Mouse (Mus musculus) cerebellum, postnatal 14 days (tissue): ENCODE data around the gene Nyap1.

Experiments
- DNase-seq, 2 experiments: peaks; one replicate each; pipeline ENCODE4 v3.0.0; 2021; ENCODE audit warnings: mixed read lengths in 2 of 2

The Nyap1 gene

DNA sequence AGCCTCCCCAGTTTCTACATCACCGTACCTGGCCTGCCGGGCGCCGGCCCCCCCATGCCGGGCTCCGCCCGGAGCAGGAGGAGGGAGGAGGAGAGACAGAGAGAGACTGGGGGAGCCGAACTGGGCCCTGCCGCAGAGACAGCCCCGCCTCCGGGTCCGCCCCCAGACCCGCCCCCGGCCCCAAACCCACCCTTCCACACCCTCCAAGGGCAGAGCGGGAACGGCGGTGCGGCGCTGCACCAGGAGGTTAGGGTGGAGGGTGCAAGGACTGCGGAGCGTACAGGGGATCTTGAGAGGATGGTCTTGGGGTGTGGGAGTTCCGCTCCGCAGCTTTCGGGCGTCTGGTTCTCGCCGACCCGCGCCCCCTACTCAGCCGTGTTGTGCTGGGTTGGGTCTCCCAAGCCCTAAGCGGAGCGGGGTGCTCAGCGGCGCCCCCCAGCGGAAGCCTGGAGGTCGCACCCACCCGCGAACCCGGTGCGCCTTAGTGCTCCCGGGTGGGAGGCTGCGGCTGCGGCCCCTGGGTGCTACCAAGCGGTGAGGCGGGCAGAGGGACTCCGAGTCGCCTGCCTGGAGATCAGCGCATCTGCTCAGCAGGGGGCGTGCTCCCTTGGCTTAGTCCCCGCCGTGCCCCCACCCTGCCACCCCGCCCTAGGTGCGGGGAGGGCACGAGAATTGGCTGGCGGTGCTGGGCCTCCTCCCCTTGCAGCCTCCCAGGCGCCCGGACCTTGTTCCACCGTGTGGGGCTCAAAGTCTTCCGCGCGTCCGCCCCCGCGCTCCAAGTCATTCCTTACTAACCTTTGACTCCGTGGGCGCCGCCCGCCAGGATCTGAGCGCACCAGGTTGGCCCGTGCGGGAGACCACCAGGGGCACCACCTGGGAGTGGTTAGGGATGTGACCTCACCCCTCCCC is at the start of gene Nyap1:
TSS of gene Nyap1 (minus strand) at position 585 of the 909 bp plus-strand sequence.
- peak; percentile 89 to 92 for DNase-seq

DNA sequence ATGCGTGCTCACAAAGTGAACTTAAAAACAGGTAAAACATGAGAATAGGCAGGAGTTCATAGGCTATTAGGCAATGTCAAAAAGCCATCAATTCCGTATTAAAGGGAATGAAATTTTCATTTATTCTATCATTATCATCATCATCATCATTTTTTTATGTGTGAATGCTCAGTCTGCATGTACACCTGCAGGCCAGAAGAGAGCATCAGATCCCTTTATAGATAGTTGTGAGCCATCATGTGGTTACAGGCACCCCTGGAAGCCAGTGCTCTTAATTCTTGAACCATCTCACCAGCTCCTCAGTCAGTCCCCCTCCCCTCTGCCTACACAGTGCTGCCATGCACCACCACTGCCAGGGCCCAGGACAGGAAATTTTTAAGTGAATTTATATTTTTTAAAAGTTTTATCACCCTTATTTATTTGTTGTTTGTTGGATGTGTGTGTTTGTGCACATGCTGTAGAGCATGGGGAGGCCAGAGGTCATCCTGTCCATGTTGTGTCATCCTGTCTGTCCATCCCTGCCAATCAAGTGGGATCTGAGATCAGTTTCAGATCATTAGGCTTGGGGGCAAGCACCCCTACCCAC is 47.6 kb upstream of the Nyap1 start:
- no peak for DNase-seq

DNA sequence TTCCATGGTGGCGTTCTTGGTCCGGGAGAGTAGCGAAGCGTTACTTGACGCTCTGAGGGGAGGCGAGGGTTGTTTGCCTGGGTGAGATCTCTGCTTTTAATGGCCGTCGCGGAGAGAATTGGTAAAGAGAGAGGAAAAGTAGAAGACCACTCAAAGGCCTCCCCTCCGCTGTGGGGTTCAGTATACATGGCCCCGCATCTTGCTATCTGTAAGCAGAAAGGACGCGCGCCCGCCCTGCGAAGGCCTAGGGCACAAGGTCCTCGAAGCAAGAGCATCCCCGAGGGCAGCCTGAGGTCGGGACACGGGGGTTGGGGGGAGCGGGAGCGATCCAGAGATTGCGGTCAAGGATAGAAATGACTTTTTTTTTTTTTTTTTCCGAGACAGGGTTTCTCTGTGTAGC is 46.8 kb upstream of the Nyap1 start:
- peak; percentile 37 to 53 for DNase-seq

DNA sequence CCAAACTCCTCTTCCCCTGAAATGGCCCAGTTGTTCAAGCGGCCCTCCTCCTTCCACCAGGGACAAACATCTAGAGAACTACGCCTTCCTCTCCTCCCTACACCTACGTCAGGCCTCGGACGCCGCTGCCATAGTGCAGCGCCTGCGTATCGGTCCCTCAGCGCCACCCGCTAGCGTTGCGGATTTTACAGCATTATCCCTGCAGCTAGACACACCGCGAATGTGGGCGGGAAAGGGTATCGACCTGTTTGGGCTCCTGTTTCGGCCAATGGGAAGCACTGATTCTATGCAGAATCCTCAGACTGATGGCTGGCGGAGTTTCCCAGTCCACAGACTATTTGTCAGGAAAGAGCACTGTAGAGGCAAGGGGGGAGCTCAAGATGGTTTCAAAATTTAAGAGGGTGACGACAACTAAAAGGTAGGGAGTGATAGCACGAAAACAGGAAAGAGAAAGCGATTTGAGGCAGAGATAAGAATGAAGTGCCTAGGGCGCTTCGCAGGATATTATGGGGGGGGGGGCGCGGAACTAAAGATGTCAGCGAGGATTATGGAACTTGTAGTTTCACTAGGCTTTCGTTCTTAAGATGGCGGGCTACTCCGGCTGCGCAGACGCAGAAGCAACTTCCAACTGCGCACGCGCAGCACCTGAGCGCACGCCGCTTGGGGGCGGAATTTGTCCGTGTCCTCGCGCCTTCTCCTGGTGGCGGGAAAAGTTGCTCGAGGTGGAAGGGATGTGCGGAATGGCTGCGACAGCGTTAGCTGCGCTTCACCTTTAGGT is 45.9 kb upstream of the Nyap1 start, which contains the start of the genes Mepce and Zcwpw1:
TSS of gene Mepce (minus strand) at position 505 of the 778 bp plus-strand sequence.
TSS of gene Zcwpw1 (plus strand) at position 648 of the 778 bp plus-strand sequence.
- peak; percentile 98 to 99 for DNase-seq

DNA sequence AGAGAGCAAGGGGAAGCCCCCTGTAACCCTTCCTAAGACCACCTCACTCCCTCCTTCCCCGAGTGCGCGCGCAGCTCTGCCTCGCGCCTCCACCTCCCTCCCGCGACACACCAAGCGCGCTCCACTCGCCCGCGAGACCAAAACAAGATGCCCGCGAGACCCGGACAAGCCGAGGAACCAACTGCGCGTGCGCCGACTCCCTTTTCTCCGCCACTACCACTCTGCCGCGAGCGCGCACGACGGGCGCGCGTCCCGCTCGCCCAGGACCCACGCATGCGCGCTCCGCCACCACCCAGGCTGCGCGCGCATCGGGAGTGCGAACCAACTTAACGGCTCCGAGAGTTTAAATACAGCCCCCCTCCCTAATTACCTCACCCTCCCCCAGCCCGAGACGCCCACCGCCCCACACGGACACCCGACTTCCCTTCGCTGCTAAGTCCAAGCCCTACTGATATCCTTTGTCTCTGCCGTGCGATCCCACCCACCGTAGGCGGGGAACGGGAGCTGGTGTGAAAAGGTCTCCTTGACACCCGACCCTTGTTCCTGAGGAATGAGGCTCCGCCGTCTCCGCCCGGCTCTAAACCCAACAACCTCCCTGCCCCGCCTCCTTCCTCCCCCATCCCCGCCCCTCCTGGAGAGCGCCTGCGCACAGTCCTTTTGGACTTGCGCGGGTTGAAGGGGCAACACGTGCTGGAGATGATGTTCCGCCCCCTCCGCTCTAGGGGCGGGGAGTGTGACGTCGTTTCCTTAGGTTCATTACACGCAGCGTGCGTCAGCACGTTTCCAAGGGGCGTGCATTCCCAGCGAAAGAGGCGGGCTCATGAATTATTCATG is 44.9 kb upstream of the Nyap1 start:
- peak; percentile 100 for DNase-seq

- peak in 1 of 2 experiments; percentile 52 for DNase-seq
Measured at GRCm38 (mm10) chr5:137785164-137786031, 44.0 kb upstream of the Nyap1 start.

- DNase-seq: no peak
Measured at GRCm38 (mm10) chr5:137784546-137784945, 43.1 kb upstream of the Nyap1 start.

DNA sequence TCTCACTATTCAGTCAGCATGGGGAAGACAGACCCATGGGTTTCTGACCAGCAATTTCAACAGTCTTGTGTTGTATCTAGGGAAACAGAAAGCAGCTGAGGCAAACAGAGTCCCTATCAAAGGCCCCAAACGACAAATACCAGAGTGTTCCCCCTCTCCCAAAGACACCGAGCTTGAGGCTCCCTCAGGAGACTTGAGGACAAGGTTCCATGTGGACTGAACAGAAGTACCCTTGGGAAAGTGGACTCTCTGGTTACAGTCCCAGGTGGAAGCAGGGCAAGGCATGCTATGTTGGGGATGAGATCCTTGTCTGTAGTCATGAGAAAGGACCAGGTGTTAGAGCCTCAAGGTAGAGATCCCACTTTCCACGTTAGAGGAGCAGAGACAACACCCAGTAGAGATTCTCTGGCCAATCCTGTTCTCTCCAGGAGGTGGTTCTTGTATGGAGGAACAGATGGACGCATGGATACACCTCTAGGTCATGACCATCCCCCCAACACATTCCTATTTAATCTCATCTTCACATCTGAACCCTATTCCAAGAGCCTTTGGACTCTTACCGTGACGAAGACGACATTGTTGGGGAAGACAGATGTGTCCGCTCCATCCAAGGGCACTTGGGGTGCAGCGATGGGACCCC is 42.6 kb upstream of the Nyap1 start:
- no peak for DNase-seq

GRCm38 (mm10) chr5:137782776-137783522 is 41.5 kb upstream of the Nyap1 start:
- DNase-seq: no peak

- no peak for DNase-seq
Measured at GRCm38 (mm10) chr5:137781661-137782060, 40.3 kb upstream of the Nyap1 start.

DNA sequence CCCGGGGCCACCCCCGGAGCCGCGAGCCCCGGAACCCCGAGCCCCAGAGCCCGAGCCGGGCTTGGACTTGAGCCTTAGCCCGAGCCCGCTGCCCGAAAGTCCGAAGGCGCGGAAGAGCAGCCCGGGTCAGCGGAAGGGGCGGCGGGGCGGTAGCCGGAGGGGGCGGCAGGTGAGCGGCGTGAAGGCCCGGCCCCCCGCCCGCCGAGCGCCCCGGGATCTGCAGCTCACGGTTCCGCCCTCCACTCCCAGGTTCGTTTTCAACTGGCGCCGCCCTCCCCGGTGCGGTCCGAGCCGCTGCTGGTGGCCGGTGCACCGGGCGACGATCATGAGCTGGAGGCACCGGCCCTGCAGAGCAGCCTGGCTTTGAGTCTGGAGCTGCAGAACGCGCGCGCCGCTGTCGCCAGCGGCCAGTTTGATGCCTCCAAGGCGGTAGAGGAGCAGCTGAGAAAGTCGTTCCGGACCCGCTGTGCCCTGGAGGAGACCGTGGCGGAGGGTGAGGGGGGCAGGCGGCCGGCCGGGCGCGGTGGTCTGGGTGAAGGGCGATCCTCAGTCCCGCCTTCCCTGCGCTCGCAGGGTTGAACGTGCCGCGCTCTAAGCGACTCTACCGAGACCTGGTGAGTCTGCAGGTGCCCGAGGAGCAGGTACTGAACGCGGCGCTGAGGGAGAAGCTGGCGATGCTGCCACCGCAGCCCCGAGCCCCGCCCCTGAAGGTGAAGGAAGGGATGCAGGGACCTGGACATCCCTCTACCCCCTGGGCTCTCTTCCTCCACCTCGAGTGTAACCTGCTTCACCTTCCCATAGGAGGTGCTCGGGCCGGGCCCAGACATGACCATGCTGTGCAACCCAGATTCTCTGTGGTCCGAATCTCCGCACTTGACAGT is 37.9 kb upstream of the Nyap1 start:
- peak; percentile 50 to 61 for DNase-seq

DNA sequence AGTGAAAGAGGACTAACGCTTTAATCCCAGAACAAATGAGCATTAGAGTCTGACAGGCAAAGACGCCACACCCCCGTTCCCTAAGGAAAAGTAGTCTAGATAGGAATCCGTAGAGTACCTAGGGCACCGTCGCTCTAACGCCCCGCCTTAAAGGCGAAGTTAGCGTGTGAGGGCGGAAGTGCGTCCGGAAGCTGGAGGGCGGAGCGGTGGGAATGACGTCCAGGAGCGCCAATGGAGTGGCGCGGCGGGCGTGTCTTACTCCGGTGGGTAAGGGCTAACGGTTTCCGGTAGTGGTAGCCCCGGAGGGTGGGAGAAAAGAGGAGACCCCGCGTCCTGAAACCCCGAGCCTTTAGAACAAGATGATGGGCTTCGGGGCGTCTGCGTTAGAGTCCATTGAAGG is 37.2 kb upstream of the Nyap1 start, which contains the start of gene Ppp1r35:
TSS of gene Ppp1r35 (plus strand) at position 215 of the 400 bp plus-strand sequence.
- DNase-seq: peak; percentile 98

DNA sequence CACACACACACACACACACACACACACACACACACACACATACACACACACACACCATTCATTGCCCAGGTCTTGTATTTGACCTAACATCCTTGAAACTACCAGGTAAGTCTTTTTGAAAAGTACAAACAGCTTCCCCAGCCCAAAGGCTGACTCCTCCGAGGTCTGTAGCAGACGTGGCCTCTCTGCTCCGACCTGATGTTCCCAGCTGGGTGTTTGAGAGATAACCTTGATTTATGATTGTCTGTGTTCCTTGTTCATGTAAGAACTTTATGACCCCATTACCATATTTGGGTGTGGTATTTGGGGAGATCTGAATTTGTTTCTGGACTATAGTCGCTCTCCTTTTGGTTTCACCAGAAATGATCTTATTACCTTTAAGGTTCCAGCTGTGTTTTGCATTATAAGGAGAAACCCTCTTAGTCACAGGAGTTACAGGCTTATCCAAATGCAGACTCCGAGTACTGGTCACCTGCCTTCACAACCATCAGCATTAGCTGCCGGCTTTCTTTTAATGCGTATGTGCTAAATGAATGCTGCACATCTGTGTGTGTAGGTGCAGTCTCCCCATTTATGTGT is 35.9 kb upstream of the Nyap1 start:
- no peak for DNase-seq

DNA sequence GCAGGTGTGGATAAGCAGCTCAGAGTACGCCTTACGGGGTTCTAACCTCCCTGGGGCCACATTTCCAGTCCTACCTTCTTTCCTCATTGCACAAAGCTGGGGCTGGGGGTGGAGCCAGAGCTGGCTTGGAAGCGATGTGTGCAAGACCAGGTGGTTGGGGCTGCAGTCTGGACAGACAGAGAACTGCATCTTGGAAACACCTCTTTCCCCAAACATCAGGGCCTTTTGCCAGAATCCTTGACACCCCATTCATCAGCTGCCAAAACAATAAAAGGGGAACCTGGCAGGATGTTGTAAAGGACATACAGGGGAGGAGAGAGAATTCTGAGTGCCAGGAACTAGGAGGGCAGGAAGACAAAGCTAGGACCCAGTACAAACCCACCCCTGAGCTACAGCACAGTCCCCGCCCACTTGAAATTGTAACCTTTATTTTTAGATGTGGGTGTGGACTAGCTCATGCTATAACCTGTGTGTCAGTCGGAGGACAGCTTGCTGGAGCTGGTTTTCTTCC is 35.1 kb upstream of the Nyap1 start:
- peak in 1 of 2 experiments; percentile 39 for DNase-seq

DNA sequence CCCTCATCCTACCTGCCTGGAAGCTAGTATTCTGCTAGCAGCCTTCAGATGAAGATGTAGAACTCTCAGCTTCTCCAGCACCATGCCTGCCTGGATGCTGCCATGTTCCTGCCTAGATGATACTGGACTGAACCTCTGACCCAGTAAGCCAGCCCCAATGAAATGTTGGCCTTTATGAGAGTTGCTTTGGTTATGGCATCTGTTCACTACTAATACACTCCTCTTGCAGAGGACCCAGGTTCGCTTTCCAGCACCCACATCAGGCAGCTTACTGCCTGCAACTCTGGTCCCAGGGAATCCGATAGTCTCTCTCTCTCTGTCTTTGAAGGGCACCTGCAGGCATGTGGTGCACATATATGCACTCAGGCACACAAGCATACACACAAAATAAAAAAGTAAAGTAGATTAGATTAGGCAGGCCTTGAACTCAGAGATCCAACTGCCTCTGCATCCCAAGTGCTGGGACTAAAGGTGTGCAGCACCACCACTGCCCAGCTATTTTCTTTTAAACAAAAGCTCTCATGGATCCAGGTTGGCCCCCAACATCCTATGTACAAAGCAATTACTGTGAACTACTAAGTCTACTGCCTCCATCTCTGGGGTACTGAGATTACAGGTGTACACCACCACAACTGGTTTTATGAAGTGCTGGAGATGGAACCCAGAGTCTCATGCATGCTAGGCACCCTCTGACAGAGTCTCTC is 34.3 kb upstream of the Nyap1 start:
- DNase-seq: peak in 1 of 2 experiments; percentile 0

GRCm38 (mm10) chr5:137772755-137773154 is 31.3 kb upstream of the Nyap1 start:
- DNase-seq: no peak

GRCm38 (mm10) chr5:137770709-137771108 is 29.3 kb upstream of the Nyap1 start:
- peak; percentile 54 to 59 for DNase-seq
